Mouse (Mus musculus): ENCODE data around the gene Htr1a. TPM values are rescaled to one million over a fixed set of nuclear protein-coding genes. Genes with fewer than 3 reads are reported as not detected.

The Htr1a gene
- not detected in 2 replicates for polyA plus RNA-seq (2014; fragmentation: Nextera tagmentation; extraction: Ambion mirVana)

- Histone ChIP-seq H3K36me3 (ENCODE audit: control insufficient read depth, insufficient read depth, low read length) (no peaks in the 10 kb centered on the region), H3K4me2 (replicated peaks; ENCODE audit: low read depth, low read length) (no peak within 1 kb of the TSS), H3K4me3 (ENCODE audit: low read depth, low read length) (no peak within 1 kb of the TSS), H3K4me1 (ENCODE audit: control insufficient read depth, insufficient read depth, low read length) (no peaks in the 10 kb centered on the region), H3K27ac (ENCODE audit: low read length) (no peak within 1 kb of the TSS), H3K9ac (replicated peaks; ENCODE audit: low read depth, low read length) (no peak within 1 kb of the TSS), H3K27me3 (ENCODE audit: control insufficient read depth, insufficient read depth, low read length) (peaks cover 31% of the 10 kb centered on the region), H3K9me3 (ENCODE audit: control insufficient read depth, low read depth, low read length) (no peaks in the 10 kb centered on the region)
- 7% methylated on average over 8 of the region's 8 CpGs for WGBS
- ATAC-seq (ENCODE audit: insufficient number of reproducible peaks, insufficient read depth, low FRiP score, low read depth) = no peak
These were observed at the start of gene Htr1a for GRCm38 (mm10) chr13:105443339-105443738. Gene Htr1a (plus strand): TSS chr13:105443639.

DNA sequence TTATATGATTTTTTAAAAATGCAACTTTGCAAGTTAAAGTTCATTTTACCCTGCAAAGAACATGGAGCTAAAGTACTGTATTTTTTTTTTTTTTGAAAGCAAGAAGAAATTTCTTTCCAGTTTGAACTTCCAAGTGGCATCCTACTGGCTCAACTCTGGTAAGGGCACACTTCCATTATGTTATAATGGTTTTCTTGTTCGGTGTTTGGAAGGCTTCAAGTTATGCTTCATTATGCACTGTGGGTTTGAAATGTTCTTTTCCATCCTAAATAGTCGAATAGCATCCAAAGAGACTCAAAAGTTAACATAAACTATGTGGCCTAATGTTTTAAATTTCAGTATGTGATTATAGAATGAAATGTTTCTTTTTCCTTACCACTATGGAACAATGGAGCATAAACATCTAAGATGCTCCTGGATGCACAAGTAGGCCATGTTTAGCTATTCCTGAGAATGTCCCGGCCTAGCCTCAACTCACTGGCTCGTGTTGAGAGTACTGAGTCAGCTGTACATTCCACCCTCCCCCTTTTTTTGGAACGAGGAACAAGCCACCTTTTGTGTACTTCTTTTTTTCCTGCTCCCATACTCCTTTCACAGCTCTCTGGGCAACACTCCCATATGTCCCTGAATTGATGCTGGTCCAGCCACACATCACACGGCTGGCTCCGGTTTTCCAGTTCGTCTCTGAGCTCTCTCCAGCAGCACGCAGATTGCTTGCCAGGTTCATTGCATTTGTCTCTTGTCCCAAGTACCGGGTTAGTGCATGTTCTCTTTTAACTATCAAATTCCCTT is 31.7 kb upstream of the Htr1a start:
- no peak for ATAC-seq (ENCODE audit: insufficient number of reproducible peaks, insufficient read depth, low FRiP score, low read depth)

GRCm38 (mm10) chr13:105412327-105412722 is 31.1 kb upstream of the Htr1a start:
- H3K4me3 ChIP-seq (ENCODE audit: low read depth, low read length) = no peak overlapping the region
- ATAC-seq (ENCODE audit: insufficient number of reproducible peaks, insufficient read depth, low FRiP score, low read depth) = no peak
- 85% methylated on average over 3 of the region's 3 CpGs for WGBS
- no peaks in the 10 kb centered on the region for H3K9me3 ChIP-seq (ENCODE audit: control insufficient read depth, low read depth, low read length)
- H3K4me1 ChIP-seq (ENCODE audit: control insufficient read depth, insufficient read depth, low read length) = no peaks in the 10 kb centered on the region
- H3K4me2 ChIP-seq (replicated peaks; ENCODE audit: low read depth, low read length) = no peak overlapping the region
- H3K27ac ChIP-seq (ENCODE audit: low read length) = no peak overlapping the region
- no peaks in the 10 kb centered on the region for H3K36me3 ChIP-seq (ENCODE audit: control insufficient read depth, insufficient read depth, low read length)
- no peak overlapping the region for H3K9ac ChIP-seq (replicated peaks; ENCODE audit: low read depth, low read length)
- H3K27me3 ChIP-seq (ENCODE audit: control insufficient read depth, insufficient read depth, low read length) = no peaks in the 10 kb centered on the region

More for the DNA sequence above, 31.7 kb upstream of the Htr1a start:
- Histone ChIP-seq H3K36me3 (ENCODE audit: control insufficient read depth, insufficient read depth, low read length) (no peaks in the 10 kb centered on the region), H3K4me2 (replicated peaks; ENCODE audit: low read depth, low read length) (no peak overlapping the region), H3K4me3 (ENCODE audit: low read depth, low read length) (no peak overlapping the region), H3K9ac (replicated peaks; ENCODE audit: low read depth, low read length) (no peak overlapping the region), H3K9me3 (ENCODE audit: control insufficient read depth, low read depth, low read length) (no peaks in the 10 kb centered on the region), H3K27ac (ENCODE audit: low read length) (no peak overlapping the region), H3K27me3 (ENCODE audit: control insufficient read depth, insufficient read depth, low read length) (no peaks in the 10 kb centered on the region), H3K4me1 (ENCODE audit: control insufficient read depth, insufficient read depth, low read length) (no peaks in the 10 kb centered on the region)
- WGBS = 77% methylated on average over 10 of the region's 10 CpGs

GRCm38 (mm10) chr13:105433141-105433540 is 10.3 kb upstream of the Htr1a start:
- Histone ChIP-seq H3K27me3 (ENCODE audit: control insufficient read depth, insufficient read depth, low read length) (no peaks in the 10 kb centered on the region), H3K9me3 (ENCODE audit: control insufficient read depth, low read depth, low read length) (no peaks in the 10 kb centered on the region), H3K36me3 (ENCODE audit: control insufficient read depth, insufficient read depth, low read length) (no peaks in the 10 kb centered on the region), H3K27ac (ENCODE audit: low read length) (no peak overlapping the region), H3K4me2 (replicated peaks; ENCODE audit: low read depth, low read length) (no peak overlapping the region), H3K9ac (replicated peaks; ENCODE audit: low read depth, low read length) (no peak overlapping the region), H3K4me3 (ENCODE audit: low read depth, low read length) (no peak overlapping the region), H3K4me1 (ENCODE audit: control insufficient read depth, insufficient read depth, low read length) (no peaks in the 10 kb centered on the region)
- WGBS = 78% methylated on average over 2 of the region's 2 CpGs
- ATAC-seq (ENCODE audit: insufficient number of reproducible peaks, insufficient read depth, low FRiP score, low read depth) = no peak

DNA sequence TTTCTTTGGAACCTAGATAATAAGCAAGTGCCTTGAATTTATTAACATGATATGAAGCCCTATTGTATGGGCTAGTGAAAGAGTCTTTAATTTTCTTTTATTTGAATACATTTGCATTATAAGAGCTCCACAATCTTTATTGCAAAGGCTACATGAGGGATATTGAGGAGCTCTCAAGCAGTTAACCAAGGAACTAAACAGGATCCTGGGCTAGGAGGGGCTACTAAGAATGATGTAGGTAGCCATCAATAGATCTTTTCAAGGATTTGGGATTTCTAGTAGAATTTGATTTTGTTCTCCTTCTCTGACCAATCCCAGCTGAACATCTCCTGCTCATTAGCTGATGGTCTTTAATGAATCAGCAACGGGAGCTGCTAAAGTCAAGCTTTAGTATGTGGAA is 9.8 kb upstream of the Htr1a start:
- ATAC-seq (ENCODE audit: insufficient number of reproducible peaks, insufficient read depth, low FRiP score, low read depth) = no peak
- no peaks in the 10 kb centered on the region for H3K4me1 ChIP-seq (ENCODE audit: control insufficient read depth, insufficient read depth, low read length)
- no peaks in the 10 kb centered on the region for H3K9me3 ChIP-seq (ENCODE audit: control insufficient read depth, low read depth, low read length)
- no peak overlapping the region for H3K27ac ChIP-seq (ENCODE audit: low read length)
- no peak overlapping the region for H3K4me3 ChIP-seq (ENCODE audit: low read depth, low read length)
- WGBS = 90% methylated on average over 1 of the region's 1 CpGs
- no peaks in the 10 kb centered on the region for H3K27me3 ChIP-seq (ENCODE audit: control insufficient read depth, insufficient read depth, low read length)
- H3K9ac ChIP-seq (replicated peaks; ENCODE audit: low read depth, low read length) = no peak overlapping the region
- H3K36me3 ChIP-seq (ENCODE audit: control insufficient read depth, insufficient read depth, low read length) = no peaks in the 10 kb centered on the region
- H3K4me2 ChIP-seq (replicated peaks; ENCODE audit: low read depth, low read length) = no peak overlapping the region

DNA sequence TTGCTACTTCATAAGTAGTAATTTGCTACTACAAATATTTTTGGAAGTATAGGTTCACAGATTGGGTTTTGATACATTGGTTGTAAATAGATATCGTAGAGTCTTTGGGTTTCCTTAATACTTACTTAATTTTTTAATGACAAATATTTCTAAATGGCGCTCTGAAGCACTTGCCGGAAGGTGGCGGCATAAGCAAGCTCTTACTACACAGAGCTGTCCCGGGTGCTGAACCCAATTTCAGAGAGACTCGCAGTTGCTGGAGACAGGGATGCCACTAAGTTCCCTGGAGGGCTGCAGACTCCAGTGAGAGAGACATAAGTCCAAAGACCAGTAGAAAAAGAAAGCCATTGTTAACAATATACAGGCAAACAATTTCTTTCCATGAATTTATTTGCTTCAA is 863 bp upstream of the Htr1a start:
- 5% methylated on average over 6 of the region's 6 CpGs for WGBS
- H3K27ac ChIP-seq (ENCODE audit: low read length) = no peak overlapping the region
- no peak overlapping the region for H3K4me3 ChIP-seq (ENCODE audit: low read depth, low read length)
- no peak for ATAC-seq (ENCODE audit: insufficient number of reproducible peaks, insufficient read depth, low FRiP score, low read depth)
- H3K4me2 ChIP-seq (replicated peaks; ENCODE audit: low read depth, low read length) = no peak overlapping the region
- no peaks in the 10 kb centered on the region for H3K36me3 ChIP-seq (ENCODE audit: control insufficient read depth, insufficient read depth, low read length)
- no peak overlapping the region for H3K9ac ChIP-seq (replicated peaks; ENCODE audit: low read depth, low read length)
- H3K27me3 ChIP-seq (ENCODE audit: control insufficient read depth, insufficient read depth, low read length) = peaks cover 31% of the 10 kb centered on the region
- no peaks in the 10 kb centered on the region for H3K4me1 ChIP-seq (ENCODE audit: control insufficient read depth, insufficient read depth, low read length)
- H3K9me3 ChIP-seq (ENCODE audit: control insufficient read depth, low read depth, low read length) = no peaks in the 10 kb centered on the region

- Histone ChIP-seq H3K4me2 (replicated peaks; ENCODE audit: low read depth, low read length) (no peak overlapping the region), H3K27me3 (ENCODE audit: control insufficient read depth, insufficient read depth, low read length) (peaks cover 31% of the 10 kb centered on the region), H3K4me3 (ENCODE audit: low read depth, low read length) (no peak overlapping the region), H3K4me1 (ENCODE audit: control insufficient read depth, insufficient read depth, low read length) (no peaks in the 10 kb centered on the region), H3K36me3 (ENCODE audit: control insufficient read depth, insufficient read depth, low read length) (no peaks in the 10 kb centered on the region), H3K9ac (replicated peaks; ENCODE audit: low read depth, low read length) (no peak overlapping the region), H3K27ac (ENCODE audit: low read length) (no peak overlapping the region), H3K9me3 (ENCODE audit: control insufficient read depth, low read depth, low read length) (no peaks in the 10 kb centered on the region)
- ATAC-seq (ENCODE audit: insufficient number of reproducible peaks, insufficient read depth, low FRiP score, low read depth) = no peak
- WGBS = under 1% methylated on average over 15 of the region's 15 CpGs
These were observed 415 bp downstream of the Htr1a start for GRCm38 (mm10) chr13:105443871-105444237.

DNA sequence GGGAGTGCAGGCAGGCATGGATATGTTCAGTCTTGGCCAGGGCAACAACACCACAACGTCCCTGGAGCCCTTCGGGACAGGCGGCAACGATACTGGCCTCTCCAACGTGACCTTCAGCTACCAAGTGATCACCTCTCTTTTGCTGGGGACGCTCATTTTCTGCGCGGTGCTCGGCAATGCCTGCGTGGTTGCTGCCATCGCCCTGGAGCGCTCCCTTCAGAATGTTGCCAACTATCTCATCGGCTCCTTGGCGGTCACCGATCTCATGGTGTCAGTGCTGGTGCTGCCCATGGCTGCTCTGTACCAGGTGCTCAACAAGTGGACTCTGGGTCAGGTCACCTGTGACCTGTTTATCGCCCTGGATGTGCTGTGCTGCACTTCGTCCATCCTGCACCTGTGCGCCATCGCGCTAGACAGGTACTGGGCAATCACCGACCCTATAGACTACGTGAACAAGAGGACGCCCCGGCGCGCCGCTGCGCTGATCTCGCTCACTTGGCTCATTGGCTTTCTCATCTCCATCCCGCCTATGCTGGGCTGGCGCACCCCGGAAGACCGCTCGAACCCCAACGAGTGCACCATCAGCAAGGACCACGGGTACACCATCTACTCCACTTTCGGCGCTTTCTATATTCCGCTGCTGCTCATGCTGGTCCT is 927 bp downstream of the Htr1a start:
- H3K9ac ChIP-seq (replicated peaks; ENCODE audit: low read depth, low read length) = no peak overlapping the region
- H3K4me3 ChIP-seq (ENCODE audit: low read depth, low read length) = no peak overlapping the region
- 2% methylated on average over 39 of the region's 39 CpGs for WGBS
- H3K4me1 ChIP-seq (ENCODE audit: control insufficient read depth, insufficient read depth, low read length) = no peaks in the 10 kb centered on the region
- H3K36me3 ChIP-seq (ENCODE audit: control insufficient read depth, insufficient read depth, low read length) = no peaks in the 10 kb centered on the region
- peaks cover 31% of the 10 kb centered on the region for H3K27me3 ChIP-seq (ENCODE audit: control insufficient read depth, insufficient read depth, low read length)
- ATAC-seq (ENCODE audit: insufficient number of reproducible peaks, insufficient read depth, low FRiP score, low read depth) = no peak
- no peaks in the 10 kb centered on the region for H3K9me3 ChIP-seq (ENCODE audit: control insufficient read depth, low read depth, low read length)
- H3K27ac ChIP-seq (ENCODE audit: low read length) = no peak overlapping the region
- H3K4me2 ChIP-seq (replicated peaks; ENCODE audit: low read depth, low read length) = no peak overlapping the region
